Mouse (Mus musculus): ENCODE measurements around the gene Cacna2d3. TPM values are rescaled to one million over a fixed set of nuclear protein-coding genes. Genes with fewer than 3 reads are reported as not detected.

Cacna2d3 gene
- total and polyA plus RNA-seq, 3 experiments: 0.11 TPM; not detected in 2

GRCm38 (mm10) chr14:29403849-29404808, 317.5 kb downstream of the Cacna2d3 start:
- no peak for TF ChIP-seq GATA2 (IDR thresholded peaks at IDR 0.05; ENCODE audit: borderline replicate concordance, low read depth, low read length)
- TF ChIP-seq CTCF (IDR thresholded peaks at IDR 0.05; ENCODE audit: low read depth, low read length): no peak
- TF ChIP-seq GATA1 (IDR thresholded peaks at IDR 0.05; ENCODE audit: borderline replicate concordance, low read length): no peak
- H3K4me3 ChIP-seq (ENCODE audit: low read depth, low read length): no peak overlapping the region
- H3K36me3 ChIP-seq (replicated peaks): no peaks in the 10 kb centered on the region
- H3K9me3 ChIP-seq (replicated peaks): peaks cover 11% of the 10 kb centered on the region
- H3K27me3 ChIP-seq (ENCODE audit: insufficient read depth, low read length): no peaks in the 10 kb centered on the region
- H3K4me1 ChIP-seq (ENCODE audit: insufficient read depth, low read depth, low read length): no peaks in the 10 kb centered on the region
- ATAC-seq (ENCODE audit: extremely low read depth, insufficient number of reproducible peaks, low FRiP score, poor library complexity, severe bottlenecking) (no peak), DNase-seq (ENCODE audit: low spot score) (no peak)

- DNase-seq (ENCODE audit: low spot score) (no peak), ATAC-seq (ENCODE audit: extremely low read depth, insufficient number of reproducible peaks, low FRiP score, poor library complexity, severe bottlenecking) (no peak)
- no peaks in the 10 kb centered on the region for H3K4me1 ChIP-seq (ENCODE audit: insufficient read depth, low read depth, low read length)
- H3K9me3 ChIP-seq (replicated peaks): peaks cover 11% of the 10 kb centered on the region
- no peak for TF ChIP-seq GATA2 (IDR thresholded peaks at IDR 0.05; ENCODE audit: borderline replicate concordance, low read depth, low read length)
- no peak for TF ChIP-seq CTCF (IDR thresholded peaks at IDR 0.05; ENCODE audit: low read depth, low read length)
- TF ChIP-seq POLR2AphosphoS5 (IDR thresholded peaks at IDR 0.05; ENCODE audit: insufficient replicate concordance, low read depth, low read length): no peak
- TF ChIP-seq GATA1 (IDR thresholded peaks at IDR 0.05; ENCODE audit: borderline replicate concordance, low read length): no peak
- no peak for TF ChIP-seq TAL1 (conservative IDR thresholded peaks at IDR 0.05; ENCODE audit: low read depth, low read length)
- H3K27me3 ChIP-seq (ENCODE audit: insufficient read depth, low read length): no peaks in the 10 kb centered on the region
- no peaks in the 10 kb centered on the region for H3K36me3 ChIP-seq (replicated peaks)
- H3K4me3 ChIP-seq (ENCODE audit: low read depth, low read length): no peak overlapping the region
These were observed 319.2 kb downstream of the Cacna2d3 start for GRCm38 (mm10) chr14:29402471-29402870.

- TF ChIP-seq CTCF (IDR thresholded peaks at IDR 0.05; ENCODE audit: low read depth, low read length): no peak
- TF ChIP-seq TAL1 (conservative IDR thresholded peaks at IDR 0.05; ENCODE audit: low read depth, low read length): no peak
- TF ChIP-seq GATA1 (IDR thresholded peaks at IDR 0.05; ENCODE audit: borderline replicate concordance, low read length): no peak
- TF ChIP-seq POLR2AphosphoS5 (IDR thresholded peaks at IDR 0.05; ENCODE audit: insufficient replicate concordance, low read depth, low read length): no peak
- no peak for TF ChIP-seq GATA2 (IDR thresholded peaks at IDR 0.05; ENCODE audit: borderline replicate concordance, low read depth, low read length)
- ATAC-seq (ENCODE audit: extremely low read depth, insufficient number of reproducible peaks, low FRiP score, poor library complexity, severe bottlenecking) (no peak), DNase-seq (ENCODE audit: low spot score) (no peak)
- H3K9me3 ChIP-seq (replicated peaks): peaks cover 16% of the 10 kb centered on the region
- H3K4me3 ChIP-seq (ENCODE audit: low read depth, low read length): no peak overlapping the region
- H3K27me3 ChIP-seq (ENCODE audit: insufficient read depth, low read length): no peaks in the 10 kb centered on the region
- no peaks in the 10 kb centered on the region for H3K4me1 ChIP-seq (ENCODE audit: insufficient read depth, low read depth, low read length)
- no peaks in the 10 kb centered on the region for H3K36me3 ChIP-seq (replicated peaks)
These were observed 327.9 kb downstream of the Cacna2d3 start for GRCm38 (mm10) chr14:29393786-29394185.

GRCm38 (mm10) chr14:29392851-29393250, 328.8 kb downstream of the Cacna2d3 start:
- no peak overlapping the region for H3K4me3 ChIP-seq (ENCODE audit: low read depth, low read length)

GRCm38 (mm10) chr14:29391489-29391888, 330.2 kb downstream of the Cacna2d3 start:
- H3K36me3 ChIP-seq (replicated peaks): no peaks in the 10 kb centered on the region
- DNase-seq (ENCODE audit: low spot score) (no peak), ATAC-seq (ENCODE audit: extremely low read depth, insufficient number of reproducible peaks, low FRiP score, poor library complexity, severe bottlenecking) (no peak)
- TF ChIP-seq POLR2AphosphoS5 (IDR thresholded peaks at IDR 0.05; ENCODE audit: insufficient replicate concordance, low read depth, low read length) (no peak), TAL1 (conservative IDR thresholded peaks at IDR 0.05; ENCODE audit: low read depth, low read length) (no peak), CTCF (IDR thresholded peaks at IDR 0.05; ENCODE audit: low read depth, low read length) (no peak), GATA2 (IDR thresholded peaks at IDR 0.05; ENCODE audit: borderline replicate concordance, low read depth, low read length) (no peak), GATA1 (IDR thresholded peaks at IDR 0.05; ENCODE audit: borderline replicate concordance, low read length) (no peak)
- H3K4me1 ChIP-seq (ENCODE audit: insufficient read depth, low read depth, low read length): no peaks in the 10 kb centered on the region
- H3K27me3 ChIP-seq (ENCODE audit: insufficient read depth, low read length): no peaks in the 10 kb centered on the region
- peaks cover 26% of the 10 kb centered on the region for H3K9me3 ChIP-seq (replicated peaks)
- no peak overlapping the region for H3K4me3 ChIP-seq (ENCODE audit: low read depth, low read length)

More at GRCm38 (mm10) chr14:29392851-29393250, 328.8 kb downstream of the Cacna2d3 start:
- ATAC-seq (ENCODE audit: extremely low read depth, insufficient number of reproducible peaks, low FRiP score, poor library complexity, severe bottlenecking): no peak
- Histone ChIP-seq H3K36me3 (replicated peaks) (no peaks in the 10 kb centered on the region), H3K4me1 (ENCODE audit: insufficient read depth, low read depth, low read length) (no peaks in the 10 kb centered on the region), H3K27me3 (ENCODE audit: insufficient read depth, low read length) (no peaks in the 10 kb centered on the region), H3K9me3 (replicated peaks) (peaks cover 19% of the 10 kb centered on the region)
- DNase-seq (ENCODE audit: low spot score): no peak
- TF ChIP-seq GATA1 (IDR thresholded peaks at IDR 0.05; ENCODE audit: borderline replicate concordance, low read length) (no peak), CTCF (IDR thresholded peaks at IDR 0.05; ENCODE audit: low read depth, low read length) (no peak), GATA2 (IDR thresholded peaks at IDR 0.05; ENCODE audit: borderline replicate concordance, low read depth, low read length) (no peak), TAL1 (conservative IDR thresholded peaks at IDR 0.05; ENCODE audit: low read depth, low read length) (no peak), POLR2AphosphoS5 (IDR thresholded peaks at IDR 0.05; ENCODE audit: insufficient replicate concordance, low read depth, low read length) (no peak)

GRCm38 (mm10) chr14:29387761-29388160, 333.9 kb downstream of the Cacna2d3 start:
- no peak for TF ChIP-seq GATA1 (IDR thresholded peaks at IDR 0.05; ENCODE audit: borderline replicate concordance, low read length)
- no peak for TF ChIP-seq POLR2AphosphoS5 (IDR thresholded peaks at IDR 0.05; ENCODE audit: insufficient replicate concordance, low read depth, low read length)
- no peak for TF ChIP-seq TAL1 (conservative IDR thresholded peaks at IDR 0.05; ENCODE audit: low read depth, low read length)
- Histone ChIP-seq H3K27me3 (ENCODE audit: insufficient read depth, low read length) (no peaks in the 10 kb centered on the region), H3K36me3 (replicated peaks) (no peaks in the 10 kb centered on the region), H3K9me3 (replicated peaks) (peaks cover 25% of the 10 kb centered on the region), H3K4me3 (ENCODE audit: low read depth, low read length) (no peak overlapping the region), H3K4me1 (ENCODE audit: insufficient read depth, low read depth, low read length) (no peaks in the 10 kb centered on the region)
- no peak for ATAC-seq (ENCODE audit: extremely low read depth, insufficient number of reproducible peaks, low FRiP score, poor library complexity, severe bottlenecking)
- DNase-seq (ENCODE audit: low spot score): no peak

Data from G1E (cell line).